ENCODE assay signal across 2 mouse cellular contexts in the genomic region with DNA sequence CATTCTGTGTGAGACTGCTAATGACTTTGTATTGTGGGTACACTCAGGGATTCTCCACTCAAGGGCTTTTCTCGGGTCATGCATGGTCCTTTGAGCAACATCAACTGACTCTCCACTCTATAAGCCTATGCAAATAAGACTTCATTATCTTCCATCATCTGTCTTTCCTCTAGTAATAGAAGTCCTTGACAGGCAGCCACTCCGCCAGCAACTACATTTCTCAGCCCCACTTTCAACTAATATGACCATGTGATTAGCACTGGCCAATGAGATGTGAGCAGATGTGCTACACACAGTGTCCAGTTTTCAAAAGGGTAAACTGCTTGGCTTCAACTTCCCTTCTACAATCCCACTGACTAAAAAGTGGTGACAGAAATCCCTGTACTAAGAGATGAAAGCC.
TF ChIP-seq lines count a peak whose summit lies in the region.

No protein-coding gene starts in this region.

TF ChIP-seq in CH12.LX, 34 proteins besides CTCF, POLR2A, EP300 and RAD21:
- TF ChIP-seq ZKSCAN1 (IDR thresholded peaks at IDR 0.05; ENCODE audit: borderline replicate concordance, low read depth, low read length) (no peak), BHLHE40 (IDR thresholded peaks at IDR 0.05; ENCODE audit: low read depth, low read length) (no peak), USF1 (IDR thresholded peaks at IDR 0.05; ENCODE audit: low read depth, low read length) (peak; percentile 27; the same call in 1 of the 2 replicates)

TF ChIP-seq in MEL, 35 proteins besides CTCF, POLR2A, EP300 and RAD21:
- TF ChIP-seq USF1 (IDR thresholded peaks at IDR 0.05; ENCODE audit: low read depth, low read length) (peak; percentile 64), ZNF384 (IDR thresholded peaks at IDR 0.05; ENCODE audit: low read depth, low read length) (no peak)
